Mouse (Mus musculus) cortical plate, adult 2 months (tissue): ENCODE data around the gene Tmem184a.

Experiments used
- CTCF ChIP-seq: fragments of 200-500 bp; IDR thresholded peaks from 2 replicates; pipeline ENCODE4 v1.5.1; 2011; ENCODE audit warnings: mild to moderate bottlenecking, control low read depth, low read length; ENCODE audit not compliant: insufficient read depth; ENCODE audit errors: extremely low read depth
- POLR2A ChIP-seq: fragments of 200-500 bp; IDR thresholded peaks from 2 replicates; pipeline ENCODE4 v1.6.1; 2011; ENCODE audit warnings: mild to moderate bottlenecking, low read length, control low read depth; ENCODE audit not compliant: insufficient read depth; ENCODE audit errors: extremely low read depth

GRCm38 (mm10) chr5:139803165-139803564 is 16.6 kb downstream of the Tmem184a start:
- TF ChIP-seq POLR2A (no peak), CTCF (no peak)
